Mouse (Mus musculus) midbrain, embryonic 11.5 days (tissue): ENCODE results near the gene Robo4. TPM values are rescaled to one million over a fixed set of nuclear protein-coding genes. Genes with fewer than 3 reads are reported as not detected.

ENCODE experiments used
- ATAC-seq: fragments of 200-750 bp; cut with Nextera tagmentation; 2 replicates; pipeline ENCODE4 v1.8.0; 2017; ENCODE audit warnings: moderate TSS enrichment, moderate library complexity; ENCODE audit not compliant: low FRiP score
- DNase-seq: peaks from one replicate; pipeline ENCODE4 v3.0.0; 2015; ENCODE audit warnings: low spot score; ENCODE audit errors: missing footprints
- H3K27ac ChIP-seq: fragments of 300-500 bp; sonication (generic); 2 replicates; pipeline ENCODE4 v1.5.1; 2014; ENCODE audit warnings: low read depth, low read length
- H3K27me3 ChIP-seq: fragments of 300-500 bp; sonication (generic); 2 replicates; pipeline ENCODE4 v1.6.1; 2014; ENCODE audit warnings: mild to moderate bottlenecking, low read length, moderate library complexity, mixed read lengths; ENCODE audit not compliant: control insufficient read depth, insufficient read depth
- H3K36me3 ChIP-seq: fragments of 300-500 bp; sonication (generic); 2 replicates; pipeline ENCODE4 v1.6.1; 2014; ENCODE audit warnings: mild to moderate bottlenecking, low read length, moderate library complexity, mixed read lengths; ENCODE audit not compliant: control insufficient read depth, insufficient read depth
- H3K4me1 ChIP-seq: fragments of 300-500 bp; sonication (generic); 2 replicates; pipeline ENCODE4 v1.6.1; 2014; ENCODE audit warnings: low read length; ENCODE audit not compliant: control insufficient read depth, insufficient read depth
- H3K4me2 ChIP-seq: fragments of 300-500 bp; sonication (generic); 2 replicates; pipeline ENCODE4 v1.6.1; 2014; ENCODE audit warnings: mild to moderate bottlenecking, moderate library complexity
- H3K4me3 ChIP-seq: fragments of 300-500 bp; sonication (generic); 2 replicates; pipeline ENCODE4 v1.5.1; 2014; ENCODE audit warnings: low read depth, low read length
- H3K9ac ChIP-seq: fragments of 300-500 bp; sonication (generic); 2 replicates; pipeline ENCODE4 v1.6.1; 2014; ENCODE audit warnings: low read length
- H3K9me3 ChIP-seq: fragments of 300-500 bp; sonication (generic); 2 replicates; pipeline ENCODE4 v1.6.1; 2016; ENCODE audit warnings: low read length; ENCODE audit not compliant: control insufficient read depth
- WGBS: fragments of 180-500 bp; shearing (Covaris S2); extraction: QIAGEN DNeasy Blood & Tissue Kit; methylation state at CpG from one replicate; pipeline ENCODE4 v1.1.7; 2014; 5-methylcytosine and 5-hydroxymethylcytosine counted together
- polyA plus RNA-seq: library from polyadenylated mRNA; unstranded; fragments of >200 nt; fragmentation: Nextera tagmentation; extraction: Ambion mirVana; gene quantifications from 2 replicates; pipeline ENCODE4 v1.2.1, GENCODE M21; 2014

Gene Robo4
- polyA plus RNA-seq, 1 experiment from 2014 or later: 5.3 TPM

DNA sequence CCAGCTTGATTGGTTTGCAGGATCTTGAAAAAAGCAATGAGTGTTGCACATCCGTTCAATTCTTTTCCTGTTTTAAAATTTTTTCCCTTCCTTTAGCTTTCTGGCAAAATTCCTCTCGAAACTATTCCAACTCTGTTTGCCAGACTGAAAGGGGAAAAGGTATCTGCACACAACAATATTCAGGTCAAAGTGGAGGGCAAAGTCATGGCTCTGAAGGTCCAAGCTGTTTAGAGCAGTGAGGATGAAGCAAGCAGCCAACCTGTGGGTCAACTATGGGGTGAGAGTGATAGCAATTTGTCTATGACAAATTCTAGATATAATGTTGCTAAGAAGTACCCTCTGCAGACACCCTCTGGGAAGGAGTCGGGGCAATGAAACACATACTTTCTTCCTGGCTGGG, 13.0 kb downstream of the Robo4 start:
- no peaks in the 10 kb centered on the region for H3K27me3 ChIP-seq
- H3K4me3 ChIP-seq: no peak overlapping the region
- no peaks in the 10 kb centered on the region for H3K4me1 ChIP-seq
- no peak overlapping the region for H3K27ac ChIP-seq
- 87% methylated on average over 3 of the region's 3 CpGs for WGBS
- ATAC-seq (no peak), DNase-seq (no peak)
- H3K36me3 ChIP-seq: no peaks in the 10 kb centered on the region
- H3K9ac ChIP-seq: no peak overlapping the region
- H3K9me3 ChIP-seq: no peaks in the 10 kb centered on the region
- no peak overlapping the region for H3K4me2 ChIP-seq

DNA sequence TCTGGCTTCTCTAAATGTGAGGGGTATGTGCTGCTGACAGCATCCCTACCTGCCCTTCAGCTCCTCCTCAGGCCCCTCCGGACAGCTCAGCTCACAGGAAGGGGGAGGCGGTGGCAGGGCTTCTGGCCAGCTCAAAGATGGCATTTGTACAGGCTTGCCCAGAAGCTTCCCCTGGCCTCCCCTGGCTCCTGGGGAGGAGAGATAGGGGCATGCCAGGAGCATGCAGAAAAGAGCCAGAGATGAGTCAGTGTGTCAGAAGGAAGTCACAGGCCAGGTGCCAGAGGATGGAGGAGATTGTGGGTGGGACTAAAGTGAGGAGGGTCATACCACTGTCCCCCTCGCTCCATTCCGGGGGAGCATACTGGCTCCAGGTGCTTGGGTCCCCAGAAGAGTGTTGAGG, 17.1 kb downstream of the Robo4 start:
- H3K4me3 ChIP-seq: no peak overlapping the region
- H3K9me3 ChIP-seq: no peaks in the 10 kb centered on the region
- no peak overlapping the region for H3K4me2 ChIP-seq
- no peak for DNase-seq
- H3K9ac ChIP-seq: no peak overlapping the region
- H3K4me1 ChIP-seq: peaks cover 4% of the 10 kb centered on the region; the same call in 1 of the 2 replicates
- H3K36me3 ChIP-seq: no peaks in the 10 kb centered on the region
- H3K27ac ChIP-seq: no peak overlapping the region
- H3K27me3 ChIP-seq: peaks cover 6% of the 10 kb centered on the region; the same call in 1 of the 2 replicates
- ATAC-seq: no peak
- WGBS: 87% methylated on average over 4 of the region's 4 CpGs

DNA sequence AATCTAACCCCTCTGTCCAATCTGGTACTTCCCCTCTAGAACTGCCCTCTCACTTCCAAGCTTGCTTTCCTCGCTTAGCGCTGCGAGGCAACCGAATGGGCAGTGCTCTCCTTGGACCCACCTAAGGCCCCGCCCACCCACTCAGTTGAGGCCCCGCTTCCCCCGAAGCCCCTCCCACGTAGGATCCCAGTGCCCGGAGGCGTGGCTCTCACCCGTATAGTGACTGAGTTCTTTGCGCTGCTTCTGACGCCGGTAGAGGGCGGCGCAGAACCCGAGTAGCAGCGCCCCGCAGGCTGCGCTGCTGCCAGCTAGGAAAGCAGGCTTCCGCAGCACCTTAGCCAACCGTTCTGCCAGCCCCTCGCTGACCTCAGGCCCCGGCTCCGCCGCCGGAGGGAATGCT, 19.0 kb downstream of the Robo4 start:
- Histone ChIP-seq H3K36me3 (no peaks in the 10 kb centered on the region), H3K27ac (no peak overlapping the region), H3K9ac (no peak overlapping the region; the same call in 1 of the 2 replicates), H3K4me1 (peaks cover 4% of the 10 kb centered on the region; the same call in 1 of the 2 replicates), H3K4me3 (0 out of 2 replicates have a peak overlapping the region, but pooled peaks have one; percentile 1), H3K9me3 (no peaks in the 10 kb centered on the region), H3K27me3 (peaks cover 6% of the 10 kb centered on the region; the same call in 1 of the 2 replicates), H3K4me2 (peak overlapping the region; percentile 27)
- ATAC-seq: peak; percentile 93
- DNase-seq: peak; percentile 98
- WGBS: under 1% methylated on average over 27 of the region's 27 CpGs

DNA sequence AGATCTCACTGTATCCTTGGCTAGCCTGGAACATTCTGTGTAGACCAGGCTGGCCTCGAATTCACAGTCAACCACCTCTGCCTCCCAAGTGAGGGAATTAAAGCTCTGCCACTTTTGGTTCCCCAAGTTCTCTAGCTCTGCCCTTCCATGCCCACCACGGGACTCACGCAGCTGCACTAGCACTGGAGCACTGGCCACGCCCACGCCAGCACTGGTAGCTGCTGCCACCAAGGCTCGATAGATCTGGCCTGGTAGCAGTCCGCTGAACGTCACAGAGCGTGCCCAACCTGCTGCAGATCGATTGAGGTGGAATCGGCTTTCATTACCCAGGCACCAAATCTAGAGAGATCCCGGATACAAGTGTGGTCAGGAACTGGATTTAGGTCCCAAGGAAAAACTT, 19.5 kb downstream of the Robo4 start:
- Histone ChIP-seq H3K4me3 (no peak overlapping the region), H3K4me2 (peak overlapping the region; percentile 27; the same call in 1 of the 2 replicates), H3K9me3 (no peaks in the 10 kb centered on the region), H3K27ac (no peak overlapping the region), H3K27me3 (peaks cover 6% of the 10 kb centered on the region; the same call in 1 of the 2 replicates), H3K9ac (no peak overlapping the region; the same call in 1 of the 2 replicates), H3K36me3 (no peaks in the 10 kb centered on the region), H3K4me1 (peaks cover 4% of the 10 kb centered on the region; the same call in 1 of the 2 replicates)
- ATAC-seq: peak; percentile 63
- WGBS: 26% methylated on average over 12 of the region's 12 CpGs
- peak; percentile 90 for DNase-seq

DNA sequence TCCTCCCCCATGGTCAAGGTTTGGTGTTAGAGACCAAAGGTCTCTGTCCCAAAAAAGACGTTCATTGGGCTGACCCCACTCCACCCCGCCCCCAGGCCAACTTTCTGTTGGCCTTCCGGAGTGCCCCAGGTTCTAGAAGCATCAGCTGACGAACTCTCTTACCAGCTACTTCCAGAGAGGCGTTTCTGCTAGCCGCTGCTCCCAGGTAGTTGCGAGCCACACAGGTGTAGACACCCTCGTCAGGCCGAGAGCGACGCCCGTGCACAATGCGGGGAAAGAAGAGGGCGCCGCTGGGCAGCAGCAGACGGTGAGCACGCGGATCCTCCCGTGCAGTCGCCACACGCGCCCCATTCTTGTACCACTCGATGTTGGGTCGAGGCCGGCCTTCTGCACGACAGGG, 27.6 kb downstream of the Robo4 start:
- H3K27me3 ChIP-seq: peaks cover 59% of the 10 kb centered on the region
- 23% methylated on average over 26 of the region's 26 CpGs for WGBS

DNA sequence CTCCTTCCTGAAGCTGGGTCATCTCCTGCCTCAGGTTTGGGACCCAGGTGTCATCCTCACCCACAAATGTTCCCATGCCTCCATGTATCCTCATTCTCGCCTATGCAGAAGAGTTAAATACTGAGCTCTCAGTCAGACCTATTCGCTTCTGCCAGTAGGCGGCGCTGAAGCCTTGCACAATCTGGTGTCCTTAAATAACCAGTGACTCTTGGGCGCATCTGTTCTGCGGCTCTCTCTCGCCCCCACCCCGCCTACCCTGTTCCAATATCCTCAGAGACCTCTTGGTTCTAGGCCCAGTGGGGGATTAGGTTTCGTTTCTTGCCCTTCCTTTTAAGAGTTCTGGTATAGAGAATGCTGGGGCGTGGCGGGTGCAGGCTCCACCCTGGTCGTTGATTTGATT, 28.9 kb downstream of the Robo4 start:
- Histone ChIP-seq H3K9me3 (no peaks in the 10 kb centered on the region), H3K36me3 (no peaks in the 10 kb centered on the region), H3K4me3 (no peak overlapping the region), H3K27me3 (peaks cover 70% of the 10 kb centered on the region), H3K4me2 (peak overlapping the region; percentile 23; the same call in 1 of the 2 replicates), H3K9ac (no peak overlapping the region), H3K4me1 (peaks cover 6% of the 10 kb centered on the region; the same call in 1 of the 2 replicates), H3K27ac (no peak overlapping the region)
- peak; percentile 99 for DNase-seq
- WGBS: 1% methylated on average over 12 of the region's 12 CpGs
- ATAC-seq: peak; percentile 67

More for the DNA sequence above, 27.6 kb downstream of the Robo4 start:
- Histone ChIP-seq H3K27ac (no peak overlapping the region), H3K4me3 (no peak overlapping the region), H3K4me2 (peak overlapping the region; percentile 7; the same call in 1 of the 2 replicates), H3K4me1 (peaks cover 5% of the 10 kb centered on the region; the same call in 1 of the 2 replicates), H3K9me3 (no peaks in the 10 kb centered on the region), H3K9ac (no peak overlapping the region), H3K36me3 (no peaks in the 10 kb centered on the region)
- ATAC-seq (no peak), DNase-seq (no peak)

DNA sequence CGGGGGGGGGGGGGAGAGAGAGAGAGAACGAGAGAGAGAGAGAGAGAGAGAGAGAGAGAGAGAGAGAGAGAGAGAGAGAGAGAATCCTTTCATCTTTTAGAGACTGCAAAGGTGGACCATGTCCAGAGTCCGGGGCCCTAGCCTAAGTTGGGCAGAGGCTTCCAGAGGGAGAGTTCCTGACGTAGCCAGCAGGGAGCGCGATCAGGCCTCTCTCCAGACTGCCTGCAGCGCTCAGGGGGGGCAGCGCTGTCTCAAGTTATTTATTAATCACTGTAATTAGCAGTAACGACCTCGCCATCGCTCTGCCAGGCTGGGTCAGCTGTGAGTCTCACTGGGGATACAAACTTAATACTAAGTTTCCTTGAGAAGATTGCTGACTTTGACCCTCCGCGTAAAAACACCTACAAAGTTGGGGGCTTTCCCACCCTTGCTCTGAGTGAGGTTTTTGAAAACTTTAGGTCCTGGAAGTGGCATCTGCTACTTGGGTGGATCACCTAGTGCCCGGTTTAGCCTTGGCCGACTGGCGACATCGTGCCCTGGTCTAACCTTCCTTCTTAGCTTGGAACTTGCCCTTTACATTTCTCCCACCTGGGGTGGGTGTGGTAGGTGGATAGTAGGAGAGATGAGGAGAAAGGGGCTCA, 30.4 kb downstream of the Robo4 start:
- peak; percentile 94 for DNase-seq
- Histone ChIP-seq H3K36me3 (no peaks in the 10 kb centered on the region), H3K27me3 (peaks cover 76% of the 10 kb centered on the region), H3K9me3 (no peaks in the 10 kb centered on the region), H3K27ac (peak overlapping the region; percentile 11; the same call in 1 of the 2 replicates), H3K4me2 (peak overlapping the region; percentile 35), H3K4me3 (peak overlapping the region; percentile 25), H3K4me1 (peaks cover 8% of the 10 kb centered on the region; the same call in 1 of the 2 replicates), H3K9ac (no peak overlapping the region)
- WGBS: 2% methylated on average over 16 of the region's 17 CpGs
- ATAC-seq: peak; percentile 33

DNA sequence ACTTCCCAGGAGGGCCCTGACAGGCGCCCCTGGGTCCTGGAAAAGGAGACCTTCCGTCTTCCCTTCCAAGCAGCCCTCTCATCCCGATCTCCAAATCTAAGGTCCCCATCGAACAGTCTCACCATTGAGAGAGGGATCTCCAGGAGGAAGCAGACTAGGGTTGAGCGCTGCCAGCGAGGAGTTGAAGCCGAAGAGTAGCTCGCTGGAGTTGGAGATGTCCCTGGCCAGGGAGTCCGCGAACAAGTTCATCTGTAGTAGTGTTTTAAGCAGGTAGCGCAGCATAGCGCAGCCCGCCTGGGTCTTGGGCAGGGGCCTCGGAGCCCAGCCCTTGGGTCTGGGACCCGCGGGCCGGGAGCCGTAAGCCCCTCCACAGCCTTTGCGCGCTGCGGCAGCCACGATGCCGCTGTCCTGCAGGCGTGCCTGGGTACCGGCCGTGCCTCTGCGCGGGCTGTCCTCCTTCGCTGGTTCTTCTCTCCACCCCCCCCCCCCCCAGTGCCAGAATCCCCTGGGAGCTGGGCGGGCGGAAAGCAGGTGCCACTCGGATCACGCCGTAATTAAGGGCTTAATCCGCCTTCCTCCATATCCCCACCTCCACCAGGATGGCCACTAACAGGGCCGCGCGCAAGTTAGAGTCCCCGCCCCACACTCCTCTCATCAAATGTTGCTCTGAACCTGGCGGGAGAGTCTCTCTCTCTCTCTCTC, 31.2 kb downstream of the Robo4 start, which contains the start of gene Robo3:
Robo3 (minus strand) TSS at position 527 of the 702 bp plus-strand sequence.
- peak; percentile 23; the same call in 1 of the 2 replicates for ATAC-seq
- Histone ChIP-seq H3K36me3 (no peaks in the 10 kb centered on the region), H3K4me3 (peak within 1 kb of the TSS; percentile 25), H3K27me3 (peaks cover 74% of the 10 kb centered on the region), H3K4me2 (peak within 1 kb of the TSS; percentile 35), H3K9me3 (no peaks in the 10 kb centered on the region), H3K9ac (no peak within 1 kb of the TSS), H3K27ac (peak within 1 kb of the TSS; percentile 11; the same call in 1 of the 2 replicates), H3K4me1 (peaks cover 8% of the 10 kb centered on the region; the same call in 1 of the 2 replicates)
- WGBS: under 1% methylated on average over 39 of the region's 40 CpGs
- peak; percentile 94 for DNase-seq
